Mouse (Mus musculus) large intestine, adult 2 months (tissue): ENCODE measurements at regions not wholly inside any gene's neighbourhood (a gene's known extent, or its start where the extent isn't known, plus 50 kb on each side); places are given as distances from the start of the nearest gene placed in this dataset.
A peak's percentile ranks its signal among the peaks of the same experiment; 100 is the strongest.
"Not testable (repeated sequence)": the region's sequence is repeated elsewhere in the genome, so short reads cannot be mapped to it uniquely, and the experiment has no call there.

ENCODE experiments used
- DNase-seq: peaks from one replicate; pipeline ENCODE4 v3.0.0-alpha.2; 2012; ENCODE audit warnings: low read depth, low spot score
- WGBS: fragments of 180-500 bp; shearing (Covaris S2); methylation state at CpG from one replicate; pipeline ENCODE4 v1.1.7; 2018; 5-methylcytosine and 5-hydroxymethylcytosine counted together

GRCm38 (mm10) chr6:62889194-62889593 lies 366.5 kb upstream of the Grid2 start:
- DNase-seq, result peak; percentile 24
- WGBS, result 22% methylated on average over 1 of the region's 1 CpGs

- WGBS, result 85% methylated on average over 2 of the region's 2 CpGs
- no peak for DNase-seq
These were observed 342.9 kb upstream of the Grid2 start for GRCm38 (mm10) chr6:62912758-62913157.

- DNase-seq, result not testable (repeated sequence)
These were observed 338.6 kb upstream of the Grid2 start for GRCm38 (mm10) chr6:62917059-62917458.

GRCm38 (mm10) chr6:62917956-62918355 lies 337.7 kb upstream of the Grid2 start:
- 81% methylated on average over 6 of the region's 6 CpGs for WGBS
- DNase-seq, result no peak

More at GRCm38 (mm10) chr6:62917059-62917458, 338.6 kb upstream of the Grid2 start:
- 67% methylated on average over 4 of the region's 5 CpGs for WGBS

GRCm38 (mm10) chr6:62919092-62919491 lies 336.6 kb upstream of the Grid2 start:
- DNase-seq, result no peak
